Mouse (Mus musculus): ENCODE measurements around the gene Pex26.
A peak's percentile ranks its signal among the peaks of the same experiment; 100 is the strongest.

Pex26 gene

GRCm38 (mm10) chr6:121243161-121243560, 59.7 kb downstream of the Pex26 start:
- no peak for DNase-seq

GRCm38 (mm10) chr6:121245127-121246036, 61.9 kb downstream of the Pex26 start, which contains the start of gene Usp18:
Usp18 (plus strand) TSS chr6:121245906.
- peak; percentile 96 for DNase-seq

GRCm38 (mm10) chr6:121246037-121246361, 62.5 kb downstream of the Pex26 start:
- DNase-seq = no peak

Data from kidney, postnatal 25 days (tissue).